Mouse (Mus musculus) leukemia stem cell, adult 10-12 weeks (primary cell): ENCODE measurements around the gene Ucma. TPM values are rescaled to one million over a fixed set of nuclear protein-coding genes. Genes with fewer than 3 reads are reported as not detected.

ENCODE experiments used
- polyA plus RNA-seq: library from polyadenylated mRNA; stranded (reverse); fragments of >175 nt; gene quantifications from 2 replicates; pipeline ENCODE4 v1.2.3, GENCODE M21; 2012; ENCODE audit warnings: low replicate concordance

Ucma gene
- not detected in 2 replicates for polyA plus RNA-seq

DNA sequence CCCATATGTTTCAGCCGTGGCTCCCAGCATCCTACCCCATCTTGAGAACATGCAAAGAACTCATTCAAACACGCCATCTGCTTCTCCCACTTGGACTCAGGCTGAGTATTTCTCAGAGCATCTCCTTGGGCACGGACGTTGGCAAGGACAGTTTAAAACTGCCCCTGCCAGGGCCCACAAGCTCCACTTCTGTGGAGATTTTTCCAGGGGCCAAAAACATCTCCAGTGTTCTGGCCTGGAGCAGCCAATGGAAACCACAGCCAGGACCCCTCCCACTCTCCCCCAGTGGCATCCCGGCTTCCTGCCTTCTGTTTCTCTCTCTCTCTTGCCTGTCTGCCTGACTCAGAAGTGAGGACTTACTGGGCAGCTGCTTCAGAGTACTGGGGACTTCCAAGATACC is at the start of gene Ucma:
Gene Ucma, plus strand, starts transcription at position 316 of the 400 bp plus-strand sequence.

DNA sequence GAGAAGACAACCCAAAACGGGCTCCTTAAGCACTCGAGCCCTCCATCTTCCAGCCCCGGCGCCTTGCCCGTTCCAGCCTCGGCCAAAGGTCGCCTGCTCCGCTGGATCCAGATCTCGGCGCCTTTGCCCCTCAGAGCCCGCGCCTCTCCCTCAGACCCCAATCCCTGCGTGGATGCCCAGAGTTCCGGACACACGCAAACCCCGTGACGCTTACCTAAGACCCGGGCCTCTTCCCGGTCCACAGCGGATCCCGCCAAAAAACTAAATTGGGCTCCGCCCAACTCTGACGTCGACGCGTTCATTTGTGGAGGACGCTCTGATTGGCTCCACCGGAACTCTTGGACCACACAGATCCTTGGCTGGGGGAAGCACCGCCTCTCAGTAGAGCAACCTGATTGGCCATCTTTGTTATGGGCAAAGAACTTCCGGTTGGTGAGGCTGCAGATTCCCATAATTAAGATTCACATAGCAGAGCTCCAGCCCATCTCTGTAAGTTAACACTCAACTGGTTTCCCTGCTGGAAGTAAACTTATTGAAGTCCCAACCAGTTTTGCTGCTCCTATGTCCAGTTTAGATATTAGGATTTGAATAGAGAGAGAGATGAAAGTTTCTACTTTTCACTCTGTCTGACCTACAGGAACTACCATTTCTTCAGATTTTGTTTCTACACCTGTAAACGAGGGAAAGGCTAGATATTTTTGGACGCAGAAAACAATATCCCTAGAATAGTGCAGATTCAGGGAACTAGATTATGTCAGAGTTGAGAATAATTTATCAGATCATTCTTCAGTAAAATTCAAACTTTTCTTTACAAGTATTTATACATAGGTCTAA is 36.8 kb downstream of the Ucma start, which contains the start of gene Mcm10:
Gene Mcm10, minus strand, starts transcription at position 301 of the 834 bp plus-strand sequence.

Other genes starting within 250 kb of the Ucma start
- gene Sephs1, start 94.6 kb upstream of the Ucma start, polyA plus RNA-seq: 4.2 and 5.2 TPM in 2 replicates
- 2.6 and 9.8 TPM in 2 replicates for gene Phyh, start 57.1 kb upstream of the Ucma start, polyA plus RNA-seq
- 7.7 and 38.8 TPM in 2 replicates for gene Mcm10, start 36.7 kb downstream of the Ucma start, polyA plus RNA-seq
- 13.2 and 36.3 TPM in 2 replicates for gene Optn, start 87.9 kb downstream of the Ucma start, polyA plus RNA-seq
- not detected in 2 replicates for gene Ccdc3, start 161.7 kb downstream of the Ucma start, polyA plus RNA-seq